Mouse (Mus musculus): Measurements from ENCODE around the gene Arhgap44. TPM values are rescaled to one million over a fixed set of nuclear protein-coding genes. Genes with fewer than 3 reads are reported as not detected.

The Arhgap44 gene
- total RNA-seq, 2 experiments from 2014 or later: 6.8 to 9.0 TPM

DNA sequence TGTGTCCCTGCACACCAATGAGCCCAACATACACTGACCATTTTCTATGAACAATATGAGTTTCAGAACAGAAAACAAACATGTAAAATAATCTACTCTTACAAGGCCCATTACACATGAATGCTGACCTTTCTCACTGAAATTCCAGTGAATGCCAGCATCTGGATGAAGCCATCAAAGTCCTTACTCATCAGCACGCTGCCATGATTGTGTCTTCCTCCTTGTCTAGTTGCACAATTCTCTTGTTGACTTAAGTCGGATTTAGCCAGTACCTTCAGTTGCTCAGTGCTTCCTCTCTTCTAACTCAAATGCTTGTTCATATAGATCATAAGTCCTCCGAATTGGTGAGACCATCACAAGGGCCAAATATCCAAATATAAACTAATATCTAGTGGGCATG, 23.7 kb downstream of the Arhgap44 start:
- DNase-seq: no peak
- intact Hi-C loops (cut with DNase I): no loop called here

DNA sequence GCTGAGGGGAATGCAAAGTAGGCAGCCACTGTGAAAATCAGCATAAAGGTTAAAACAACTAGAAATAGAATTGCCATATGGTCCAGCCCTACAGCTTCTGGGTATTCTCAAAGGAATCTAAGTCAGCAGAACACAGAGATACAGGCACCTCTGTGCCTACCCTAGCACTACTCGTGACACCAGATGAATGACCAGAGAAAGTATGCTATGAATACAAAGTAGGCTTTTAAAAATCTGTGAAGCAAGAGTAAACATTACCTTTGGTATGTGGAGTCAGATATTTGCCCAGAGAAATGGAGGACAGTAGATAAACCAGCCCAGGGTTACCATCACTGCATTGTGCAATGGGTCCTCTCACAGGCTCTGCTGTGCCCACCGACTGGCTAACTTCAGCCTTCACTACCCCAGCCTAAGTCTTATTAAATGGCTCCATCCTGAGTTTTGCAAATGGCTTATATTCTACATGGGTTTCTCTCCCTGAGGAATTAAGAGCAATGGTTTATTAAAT, 25.6 kb downstream of the Arhgap44 start:
- intact Hi-C loops (cut with DNase I): no loop called here
- no peak for DNase-seq

GRCm38 (mm10) chr11:65135251-65135739, 27.5 kb downstream of the Arhgap44 start:
- intact Hi-C loops (cut with DNase I): no loop called here
- DNase-seq: no peak

DNA sequence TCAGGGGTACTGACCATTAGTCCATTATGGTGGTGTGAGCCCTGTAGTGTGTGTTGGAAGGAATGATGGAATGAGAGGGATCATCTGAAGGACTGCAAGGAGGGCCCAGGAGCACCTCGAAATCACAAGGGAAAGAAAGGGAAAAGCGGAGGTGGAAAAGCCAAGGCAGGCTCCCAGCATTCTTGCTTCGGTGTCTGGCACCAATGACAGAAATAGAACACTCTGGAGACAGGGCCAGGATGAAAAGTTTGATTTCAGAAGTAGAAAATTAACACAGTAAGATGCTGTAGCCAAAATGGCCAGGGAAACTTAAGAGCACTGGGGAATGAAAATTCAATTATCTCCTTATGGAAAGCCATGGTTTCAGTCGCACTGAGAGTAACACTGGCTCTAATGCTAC, 29.1 kb downstream of the Arhgap44 start:
- no peak for DNase-seq
- intact Hi-C loops (cut with DNase I): no loop called here

GRCm38 (mm10) chr11:65129110-65129509, 33.7 kb downstream of the Arhgap44 start:
- intact Hi-C loops (cut with DNase I): loop anchor here (5.0 kb wide), 1 partner anchor 37 kb away; no protein-coding TSS in a partner anchor
- DNase-seq: no peak

DNA sequence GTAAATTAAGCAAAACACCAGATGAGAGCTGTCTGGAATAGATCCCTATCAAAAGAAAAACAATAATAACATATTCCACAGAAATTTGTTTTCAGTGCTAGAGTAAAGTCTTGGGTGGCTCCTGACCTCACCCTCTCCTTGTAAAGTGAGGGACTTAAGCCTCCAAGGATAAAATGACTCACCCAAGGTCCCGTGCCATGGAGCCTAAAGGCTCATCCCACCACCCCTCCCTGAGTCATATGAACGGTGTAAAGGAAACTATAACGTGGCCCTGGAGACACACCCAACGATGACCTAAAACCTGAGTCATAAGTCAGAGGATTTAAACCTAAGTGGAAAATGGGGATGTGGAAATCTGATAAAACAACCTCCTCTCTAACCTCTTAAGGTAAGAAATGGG, 34.1 kb downstream of the Arhgap44 start:
- intact Hi-C loops (cut with DNase I): loop anchor here (5.0 kb wide), 1 partner anchor 36 kb away; no protein-coding TSS in a partner anchor
- DNase-seq: no peak

DNA sequence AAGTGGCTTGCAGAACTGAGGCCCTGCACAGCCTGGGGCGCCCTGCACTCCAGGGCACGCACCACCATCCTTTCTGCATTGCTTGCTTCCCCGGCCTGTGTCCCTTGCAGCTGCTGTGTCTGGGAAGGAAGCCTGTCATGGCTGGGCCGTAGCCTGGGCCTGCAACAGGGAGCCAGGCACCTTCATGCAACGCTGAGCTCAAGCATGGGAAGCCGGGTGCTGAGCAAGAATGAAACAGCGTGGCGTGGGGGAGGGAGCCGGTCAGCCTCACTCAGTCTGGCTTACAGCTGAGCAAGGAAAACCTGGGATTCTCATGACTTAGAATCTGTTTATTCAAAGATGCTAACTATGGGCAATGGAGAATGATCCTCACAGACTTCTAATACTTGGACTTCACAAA, 36.2 kb downstream of the Arhgap44 start:
- intact Hi-C loops (cut with DNase I): loop anchor here (5.0 kb wide), 1 partner anchor 34 kb away; no protein-coding TSS in a partner anchor
- no peak for DNase-seq

- intact Hi-C loops (cut with DNase I): loop anchor here (5.0 kb wide), 1 partner anchor 33 kb away; no protein-coding TSS in a partner anchor
- DNase-seq: peak; percentile 21 to 28
Measured at GRCm38 (mm10) chr11:65124913-65125418, 37.8 kb downstream of the Arhgap44 start.

DNA sequence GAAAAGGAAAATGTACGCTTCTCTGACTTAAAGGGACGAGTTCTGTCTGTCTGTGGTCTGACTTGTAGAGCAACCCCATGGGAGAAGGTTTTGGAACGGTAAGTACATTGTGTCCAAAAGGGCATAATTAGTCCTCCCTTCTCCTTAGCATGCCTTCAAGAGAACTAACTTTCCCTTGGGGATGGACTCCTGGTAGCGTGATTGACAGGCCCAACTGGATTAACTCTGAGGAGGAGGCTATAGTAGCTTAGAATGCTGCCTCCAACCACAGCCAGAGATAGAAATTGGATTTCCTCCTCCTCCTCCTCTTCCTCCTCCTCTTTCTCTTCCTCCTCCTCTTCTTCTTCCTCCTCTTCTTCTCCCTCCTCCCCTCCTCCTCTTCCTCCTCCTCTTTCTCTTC, 42.5 kb downstream of the Arhgap44 start:
- intact Hi-C loops (cut with DNase I): no loop called here
- DNase-seq: no peak

DNA sequence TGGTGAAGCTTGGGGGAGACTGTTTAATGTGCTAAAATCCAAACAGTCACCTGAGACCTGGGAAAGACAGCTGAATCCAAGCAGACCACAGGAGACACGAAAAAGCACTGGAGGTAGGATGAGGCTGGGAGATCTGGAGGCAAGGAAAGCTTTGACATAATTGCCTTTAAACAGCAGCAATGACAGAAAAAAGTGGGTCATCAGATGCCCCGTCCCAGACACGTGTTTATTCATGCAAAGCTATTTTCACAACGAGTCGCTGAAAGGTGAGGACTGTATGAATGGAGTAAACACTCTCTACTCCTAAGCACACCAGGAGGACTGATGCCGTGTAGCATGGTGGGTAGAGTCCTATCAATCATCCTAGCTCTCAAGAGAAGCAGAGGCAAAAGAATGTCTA, 47.0 kb downstream of the Arhgap44 start:
- intact Hi-C loops (cut with DNase I): no loop called here
- DNase-seq: no peak

DNA sequence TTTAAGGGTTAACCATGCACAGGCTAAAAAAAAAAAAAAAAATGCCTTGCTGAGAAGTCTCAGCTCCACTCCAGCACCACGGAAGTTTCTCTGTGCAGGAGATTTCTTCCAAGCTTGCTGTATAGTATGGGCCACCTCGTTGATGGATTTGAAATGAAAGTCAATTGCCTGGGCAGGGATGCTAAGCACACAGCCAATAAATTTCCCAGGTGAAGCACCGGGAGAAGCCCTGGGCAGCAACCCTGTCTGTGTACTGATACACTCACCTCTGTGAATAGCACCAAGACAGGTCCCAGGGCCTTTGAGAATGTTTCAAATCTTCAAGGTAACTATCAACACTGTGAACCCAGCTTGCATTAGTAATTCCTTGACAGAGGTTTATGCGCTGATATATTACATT, 50.7 kb downstream of the Arhgap44 start:
- intact Hi-C loops (cut with DNase I): no loop called here
- DNase-seq: no peak

DNA sequence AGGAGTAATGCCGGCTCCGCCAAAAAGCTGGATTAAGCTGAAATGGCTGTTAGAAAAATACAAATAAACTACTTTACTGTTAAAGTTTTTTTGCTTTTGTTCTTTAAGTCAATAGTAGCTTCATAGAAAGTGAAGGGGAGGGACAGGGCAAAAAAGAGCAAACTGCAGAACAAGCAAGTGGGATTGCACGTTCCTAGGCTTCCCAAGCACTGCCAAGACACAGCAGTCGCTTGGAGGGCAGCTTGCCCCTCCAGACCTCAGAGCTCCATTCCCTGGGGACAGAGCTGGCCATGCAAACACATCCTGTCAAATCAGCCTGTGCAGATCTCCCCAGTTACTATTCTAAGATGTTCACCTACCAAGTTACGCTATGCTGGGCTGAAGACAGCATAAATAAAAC, 51.1 kb downstream of the Arhgap44 start:
- DNase-seq: no peak
- intact Hi-C loops (cut with DNase I): no loop called here

DNA sequence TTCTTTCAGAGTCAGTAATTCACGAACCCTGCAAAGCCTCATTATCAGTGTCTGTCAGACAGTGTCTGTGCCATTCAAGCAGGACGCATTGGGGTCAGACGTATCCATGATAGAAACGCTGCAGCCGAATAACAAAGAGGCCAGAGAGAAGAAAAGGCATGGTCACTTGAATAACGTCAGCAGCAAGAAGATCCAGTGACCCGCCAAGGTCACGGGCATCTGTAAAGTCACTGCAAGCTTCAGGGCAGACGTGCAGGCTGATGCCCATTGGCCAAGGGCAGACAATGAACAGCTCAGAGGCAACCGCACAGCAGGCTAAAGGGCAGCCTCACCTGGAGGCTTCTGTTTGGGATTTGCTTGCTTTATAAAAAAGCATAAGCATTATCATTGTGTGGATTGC, 52.7 kb downstream of the Arhgap44 start:
- intact Hi-C loops (cut with DNase I): no loop called here
- no peak for DNase-seq

DNA sequence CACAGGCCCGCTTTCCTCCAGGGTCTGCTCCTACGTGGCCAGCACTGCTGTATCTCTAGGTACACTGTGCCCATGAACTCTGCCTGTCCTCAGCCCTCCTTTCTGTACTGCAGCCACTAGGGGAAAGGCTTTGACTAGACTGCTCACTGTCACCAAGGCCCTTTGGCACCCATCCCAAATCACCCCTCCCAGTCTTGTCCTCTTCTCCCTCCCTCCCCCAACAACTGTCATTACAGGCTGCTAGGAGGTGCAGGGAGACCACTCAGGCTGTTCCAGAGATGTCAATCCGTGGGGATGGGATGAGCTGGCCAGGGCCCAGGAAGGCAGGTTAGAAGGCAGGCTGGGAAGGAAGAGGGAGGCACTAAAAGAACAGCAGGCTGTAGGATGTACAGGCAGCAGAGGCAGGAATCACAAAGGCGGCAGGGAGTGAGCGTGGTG, 55.0 kb downstream of the Arhgap44 start:
- DNase-seq: no peak
- intact Hi-C loops (cut with DNase I): no loop called here

DNA sequence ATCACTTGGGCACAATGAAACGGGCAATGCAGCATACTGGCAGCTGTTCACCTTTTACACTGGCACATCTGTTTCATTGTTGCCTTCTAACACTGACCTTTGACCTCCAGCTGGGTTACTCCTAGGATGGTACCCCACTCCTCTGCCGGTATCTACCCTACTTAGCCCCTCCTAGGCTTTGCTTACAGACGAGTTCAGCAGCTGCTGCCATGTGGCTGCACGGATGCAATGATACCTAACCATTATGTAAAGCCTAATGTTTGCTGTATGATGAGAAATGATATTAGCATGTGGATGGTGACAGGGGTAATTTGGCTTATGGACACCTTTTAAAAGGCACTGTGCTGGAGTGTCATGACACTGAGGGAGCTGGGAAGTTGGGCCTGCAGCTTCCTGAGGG, 55.6 kb downstream of the Arhgap44 start:
- DNase-seq: no peak
- intact Hi-C loops (cut with DNase I): no loop called here

GRCm38 (mm10) chr11:65104076-65104475, 58.7 kb downstream of the Arhgap44 start:
- intact Hi-C loops (cut with DNase I): no loop called here
- no peak for DNase-seq

DNA sequence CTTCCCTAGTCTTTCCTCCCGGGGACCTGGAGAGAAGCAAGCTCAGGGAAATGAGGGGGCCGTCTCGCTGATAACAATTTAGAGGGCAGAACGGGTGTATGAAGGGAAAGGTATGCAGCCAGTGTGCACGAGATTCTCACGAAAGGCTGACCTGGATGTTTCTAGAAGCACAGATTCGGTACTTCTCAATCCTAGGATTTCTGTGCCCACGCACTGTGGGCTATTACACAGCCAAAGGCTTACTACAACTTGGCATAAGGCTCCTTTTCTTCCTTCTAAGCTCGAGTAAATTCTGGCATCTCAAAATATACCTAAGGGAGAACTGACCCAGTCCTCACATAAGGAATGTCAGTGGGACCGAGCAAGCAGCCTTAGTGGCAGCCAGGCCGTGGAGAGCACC, 61.6 kb downstream of the Arhgap44 start:
- intact Hi-C loops (cut with DNase I): no loop called here
- no peak for DNase-seq

DNA sequence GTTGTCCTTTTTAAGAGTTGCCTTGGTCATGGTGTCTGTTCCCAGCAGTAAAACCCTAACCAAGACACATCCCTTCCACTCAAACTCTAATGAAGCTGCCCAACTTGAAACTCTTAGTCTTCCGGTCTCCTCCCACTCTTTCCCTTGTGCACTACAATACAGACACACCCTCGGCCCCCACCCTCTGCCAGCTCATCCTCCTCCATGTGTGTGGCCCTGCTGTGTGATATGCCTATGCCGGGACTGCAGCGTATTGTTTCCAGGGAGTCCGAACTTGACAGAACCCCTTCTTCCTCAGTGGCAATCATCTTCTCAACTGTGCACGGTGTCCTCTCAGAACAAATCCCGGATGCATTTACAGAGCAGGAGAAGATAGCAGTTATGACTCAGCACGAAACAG, 62.7 kb downstream of the Arhgap44 start:
- intact Hi-C loops (cut with DNase I): no loop called here
- DNase-seq: no peak

DNA sequence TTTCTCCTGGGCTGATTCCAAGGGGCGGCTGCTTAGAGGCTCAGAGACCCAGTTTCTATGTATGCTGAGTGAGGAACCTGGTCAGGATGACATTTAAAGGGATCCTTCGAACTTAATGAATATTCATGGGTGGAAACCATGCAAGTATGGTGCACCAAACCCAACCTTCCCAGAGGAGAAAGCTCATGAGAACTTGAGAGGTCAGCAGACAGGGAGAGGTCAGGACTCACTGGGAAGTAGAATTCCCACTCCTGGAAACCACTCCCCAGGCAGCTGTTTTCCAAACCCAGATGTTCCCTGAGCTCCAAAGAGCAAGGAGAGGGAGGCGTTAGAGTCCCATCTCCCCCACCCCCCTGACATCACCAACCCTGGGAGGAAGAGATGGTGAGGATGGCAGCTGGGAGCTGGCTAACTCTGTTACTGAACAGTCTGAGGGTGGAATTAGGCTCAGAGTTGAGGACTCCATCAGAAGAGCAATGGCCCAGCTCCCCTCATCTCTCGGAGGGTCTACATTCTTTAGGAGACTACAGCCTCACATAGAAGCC, 65.2 kb downstream of the Arhgap44 start:
- intact Hi-C loops (cut with DNase I): no loop called here
- DNase-seq: no peak

DNA sequence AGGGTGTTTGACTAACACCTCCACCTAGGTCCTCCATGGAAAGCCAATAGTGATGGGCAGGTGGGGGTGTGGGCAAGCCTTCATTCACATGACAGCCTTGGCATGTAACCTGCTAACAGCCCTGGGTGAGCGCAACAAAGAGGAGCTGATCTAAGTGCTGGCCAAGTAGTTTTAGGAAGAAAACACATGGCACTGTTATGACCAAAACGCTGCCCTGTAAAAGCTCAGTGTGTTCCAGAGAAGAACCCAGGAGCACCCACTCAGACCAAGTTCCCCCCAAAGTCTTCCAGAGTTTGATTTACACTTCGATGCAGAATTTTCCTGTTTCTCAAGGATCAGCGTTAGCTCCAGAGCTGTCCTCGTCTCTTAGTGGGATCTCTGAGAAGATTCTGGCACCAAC, 65.9 kb downstream of the Arhgap44 start:
- DNase-seq: no peak
- intact Hi-C loops (cut with DNase I): no loop called here

DNA sequence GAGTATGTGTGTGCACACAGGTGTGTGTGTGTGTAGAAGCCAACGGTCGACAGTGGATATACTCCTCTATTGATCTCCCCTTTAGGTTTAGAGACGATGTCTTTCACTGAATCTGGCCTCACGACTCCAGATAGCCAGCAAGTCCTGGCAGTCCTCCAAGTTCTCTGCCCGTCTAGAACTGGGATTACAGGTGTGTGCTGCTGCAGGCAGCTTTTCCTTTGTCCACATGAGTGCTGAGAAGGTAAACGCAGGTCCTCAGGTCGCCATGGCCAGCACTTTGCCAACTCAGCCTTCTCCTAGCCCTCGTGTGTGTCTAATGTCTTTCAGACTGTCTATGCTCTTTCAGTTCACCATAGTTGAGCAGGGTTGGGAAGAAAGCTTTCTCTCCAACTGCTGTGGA, 69.9 kb downstream of the Arhgap44 start:
- intact Hi-C loops (cut with DNase I): loop anchor here (5.0 kb wide), 1 partner anchor 34 kb away; no protein-coding TSS in a partner anchor

GRCm38 (mm10) chr11:65090386-65090785, 72.4 kb downstream of the Arhgap44 start:
- DNase-seq: no peak
- intact Hi-C loops (cut with DNase I): loop anchor here (5.0 kb wide), 1 partner anchor 37 kb away; no protein-coding TSS in a partner anchor

More for the DNA sequence above, 69.9 kb downstream of the Arhgap44 start:
- DNase-seq: no peak
